Mouse (Mus musculus) gastrocnemius, adult 2 months (tissue): ENCODE data around the gene Stt3b. TPM values are rescaled to one million over a fixed set of nuclear protein-coding genes. Genes with fewer than 3 reads are reported as not detected.

Experiments
- DNase-seq: peaks from one replicate; pipeline ENCODE4 v3.0.0; 2022
- H3K27ac ChIP-seq: fragments of 200-600 bp; 2 replicates; pipeline ENCODE4 v1.8.1; 2022; ENCODE audit warnings: mild to moderate bottlenecking
- H3K4me3 ChIP-seq: fragments of 200-600 bp; 2 replicates; pipeline ENCODE4 v1.8.1; 2022; ENCODE audit warnings: mild to moderate bottlenecking, moderate library complexity
- CTCF ChIP-seq: fragments of 200-600 bp; IDR thresholded peaks from 2 replicates; pipeline ENCODE4 v1.8.1; 2022; ENCODE audit warnings: antibody characterized with exemption, mild to moderate bottlenecking, moderate library complexity
- intact Hi-C: fragments of 180-260 bp; cut with DNase I; formaldehyde crosslinking; loops from one replicate; pipeline ENCODE4 v1.15.1; 2025
- total RNA-seq, 2 experiments: library from RNA; stranded (reverse); gene quantifications; 2 replicates each; pipeline ENCODE4 v1.2.3; 2021

Gene Stt3b
- total RNA-seq, 2 experiments from 2014 or later: 66.0 to 96.1 TPM

DNA sequence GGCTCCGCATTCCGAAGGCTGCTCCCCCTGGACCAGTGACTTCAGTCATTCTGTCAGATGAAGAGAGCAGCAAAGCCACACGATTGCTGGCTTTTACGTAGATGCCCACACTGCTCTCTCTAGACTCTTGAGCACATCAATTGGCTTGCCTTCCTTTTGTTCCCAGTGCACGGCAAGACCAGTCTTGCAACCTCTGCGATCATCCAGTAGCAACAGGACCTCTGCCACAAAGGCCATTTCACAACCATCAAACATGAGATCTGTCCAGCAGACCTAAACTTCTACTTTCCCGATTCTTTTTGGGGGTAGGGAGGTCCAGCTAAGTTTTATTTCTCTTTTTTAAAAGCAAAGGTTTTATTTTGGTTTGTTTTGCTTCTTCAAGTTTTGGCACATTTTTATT is 22.1 kb upstream of the Stt3b start:
- H3K4me3 ChIP-seq: no peak overlapping the region
- DNase-seq: no peak
- intact Hi-C loops: no loop called here
- no peak overlapping the region for H3K27ac ChIP-seq
- TF ChIP-seq CTCF: no peak

DNA sequence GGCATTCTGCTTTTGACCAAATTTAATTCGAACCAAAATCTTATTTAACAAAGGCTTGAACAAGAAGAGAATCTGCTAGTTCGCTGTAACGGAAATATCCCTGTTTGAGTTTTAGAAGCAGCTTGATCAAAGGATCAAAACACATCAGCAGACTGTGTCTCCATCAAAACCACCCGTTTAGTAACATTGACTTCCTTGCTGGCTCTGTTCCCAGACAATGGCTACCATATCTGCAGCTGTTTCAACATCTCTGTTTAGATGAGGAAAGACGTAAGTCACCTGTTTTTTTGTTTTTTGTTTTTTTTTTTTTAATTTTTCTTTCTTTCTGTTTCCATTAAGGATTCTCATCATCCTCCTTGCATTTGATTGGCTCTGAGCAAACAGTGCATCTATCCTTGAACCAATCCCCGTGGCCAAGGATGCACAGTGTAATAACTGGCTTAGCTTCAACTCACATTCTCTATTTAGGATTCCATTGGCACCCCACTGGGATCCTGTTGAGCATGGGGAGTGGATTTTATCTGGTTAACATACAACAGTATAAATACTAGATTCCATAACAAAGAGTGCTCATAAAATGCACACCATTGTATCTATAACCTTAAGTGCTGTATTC is 20.7 kb upstream of the Stt3b start:
- TF ChIP-seq CTCF: no peak
- intact Hi-C loops: no loop called here
- no peak overlapping the region for H3K27ac ChIP-seq
- H3K4me3 ChIP-seq: no peak overlapping the region
- no peak for DNase-seq

DNA sequence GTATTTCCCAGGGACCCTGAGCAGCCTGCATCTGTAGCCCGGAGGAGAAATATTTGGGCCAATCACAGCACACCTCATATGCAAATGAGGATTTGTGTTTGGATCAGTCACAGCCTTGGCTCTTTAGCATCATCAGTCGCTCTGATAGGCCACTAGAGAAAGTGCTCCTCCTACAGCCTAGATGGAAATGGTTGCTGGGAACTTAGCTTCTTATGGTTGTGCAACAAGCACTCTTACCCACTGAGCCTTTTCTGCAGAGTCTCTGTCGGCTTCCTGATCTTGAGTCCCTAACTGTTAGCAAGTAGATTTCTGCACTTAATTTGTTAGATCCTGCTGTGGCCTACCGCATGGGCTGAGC is 16.3 kb upstream of the Stt3b start:
- peak overlapping the region; percentile 46; the same call in 1 of the 2 replicates for H3K27ac ChIP-seq
- intact Hi-C loops: no loop called here

DNA sequence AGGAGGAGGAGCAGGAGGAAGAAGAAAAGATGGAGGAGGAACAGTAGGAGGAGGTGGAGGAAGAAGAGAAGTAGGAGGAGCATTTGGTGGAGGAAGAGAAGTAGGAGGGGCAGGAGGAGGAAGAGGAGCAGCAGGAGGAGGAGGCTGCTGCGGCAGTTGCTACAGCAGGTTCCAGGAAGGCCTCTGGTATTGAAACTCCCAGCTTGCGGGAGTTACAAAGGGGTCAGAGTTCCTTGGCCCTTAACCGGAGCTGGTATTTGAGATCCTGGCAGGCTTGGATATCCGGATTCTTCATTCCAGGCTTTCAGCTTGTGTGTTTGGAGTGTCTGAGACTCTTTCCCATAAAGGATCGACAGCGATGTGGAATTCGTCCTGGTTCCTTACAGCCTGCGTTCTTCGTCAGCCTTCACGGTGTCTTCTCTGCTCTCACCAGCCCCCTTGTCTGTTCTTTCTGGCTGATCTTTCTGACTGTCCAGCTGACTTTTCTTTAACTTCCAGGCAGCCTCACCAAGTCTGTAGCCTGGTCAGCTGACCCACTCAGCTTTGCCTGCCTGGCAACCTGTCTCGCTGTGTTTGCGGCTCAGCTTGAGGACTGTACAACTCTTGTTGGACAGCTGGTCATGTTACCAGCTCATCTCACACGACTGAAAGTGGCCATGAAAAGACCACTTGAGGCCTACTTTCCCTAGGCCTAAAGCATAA is 15.8 kb upstream of the Stt3b start:
- no peak for TF ChIP-seq CTCF
- no peak for DNase-seq
- intact Hi-C loops: no loop called here
- Histone ChIP-seq H3K27ac (peak overlapping the region; percentile 46), H3K4me3 (peak overlapping the region; percentile 31)

More for the DNA sequence above, 16.3 kb upstream of the Stt3b start:
- TF ChIP-seq CTCF: no peak
- no peak for DNase-seq
- H3K4me3 ChIP-seq: no peak overlapping the region

DNA sequence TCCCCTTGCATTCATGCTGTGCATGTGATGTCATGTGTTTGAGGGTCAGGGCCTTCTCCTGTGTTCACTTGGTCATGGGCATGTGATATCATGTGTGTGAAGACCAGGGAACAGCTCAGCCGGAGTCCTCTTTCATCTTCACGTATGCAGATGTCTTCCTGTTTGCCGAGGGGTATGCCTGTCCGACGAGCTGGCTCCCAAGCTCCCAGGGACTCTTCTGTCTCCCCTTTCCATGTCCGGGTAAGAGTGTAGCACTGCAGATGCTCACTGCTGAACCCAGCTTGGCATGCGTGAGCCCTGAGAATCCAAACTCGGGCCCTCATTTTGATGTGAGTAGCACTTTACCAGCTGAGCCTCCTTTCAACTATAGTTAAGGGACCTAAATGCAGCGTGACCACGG is 13.4 kb upstream of the Stt3b start:
- Histone ChIP-seq H3K27ac (no peak overlapping the region), H3K4me3 (no peak overlapping the region)
- no peak for TF ChIP-seq CTCF
- DNase-seq: no peak
- intact Hi-C loops: no loop called here

DNA sequence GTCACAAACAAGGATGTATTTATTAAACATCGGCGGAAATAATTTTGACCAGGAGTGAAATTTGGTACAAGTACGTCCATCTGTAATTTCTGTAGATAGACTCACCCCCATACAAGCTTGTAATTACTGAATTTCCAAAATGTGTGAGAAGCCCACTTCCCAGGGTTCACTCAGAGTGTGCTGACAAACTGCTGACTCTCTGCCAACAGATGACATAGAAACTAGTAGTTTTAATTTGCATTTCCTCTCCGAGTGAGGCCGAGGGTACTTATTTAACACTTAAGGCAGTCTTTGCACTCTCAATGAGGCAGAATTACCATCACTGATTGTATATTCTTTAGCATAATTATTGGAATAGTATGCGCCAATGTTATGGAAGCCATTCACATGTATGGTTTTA is 12.2 kb upstream of the Stt3b start:
- intact Hi-C loops: no loop called here
- Histone ChIP-seq H3K27ac (no peak overlapping the region), H3K4me3 (no peak overlapping the region)
- DNase-seq: no peak
- no peak for TF ChIP-seq CTCF

DNA sequence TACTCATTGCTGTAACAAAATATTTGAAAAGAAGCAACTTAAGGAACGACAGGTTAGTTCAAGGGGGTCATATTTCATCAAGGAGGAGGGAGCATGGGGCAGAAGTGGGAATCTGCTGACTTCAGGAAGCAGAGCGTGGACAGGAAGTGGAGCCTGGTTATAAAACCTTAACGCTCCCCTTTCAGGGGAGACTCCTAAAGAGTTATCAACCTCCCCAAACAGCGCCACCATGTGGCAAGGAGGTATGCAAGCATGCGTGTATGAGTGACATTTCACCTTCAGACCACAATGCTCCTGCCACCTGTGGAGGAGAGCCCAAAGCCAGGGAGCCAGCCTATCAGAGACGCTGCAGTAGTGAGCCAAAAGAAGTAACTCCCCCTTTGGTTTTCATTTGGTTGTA is 10.8 kb upstream of the Stt3b start:
- intact Hi-C loops: no loop called here
- Histone ChIP-seq H3K4me3 (no peak overlapping the region), H3K27ac (no peak overlapping the region)
- TF ChIP-seq CTCF: peak; percentile 10; the same call in 1 of the 2 replicates
- no peak for DNase-seq

DNA sequence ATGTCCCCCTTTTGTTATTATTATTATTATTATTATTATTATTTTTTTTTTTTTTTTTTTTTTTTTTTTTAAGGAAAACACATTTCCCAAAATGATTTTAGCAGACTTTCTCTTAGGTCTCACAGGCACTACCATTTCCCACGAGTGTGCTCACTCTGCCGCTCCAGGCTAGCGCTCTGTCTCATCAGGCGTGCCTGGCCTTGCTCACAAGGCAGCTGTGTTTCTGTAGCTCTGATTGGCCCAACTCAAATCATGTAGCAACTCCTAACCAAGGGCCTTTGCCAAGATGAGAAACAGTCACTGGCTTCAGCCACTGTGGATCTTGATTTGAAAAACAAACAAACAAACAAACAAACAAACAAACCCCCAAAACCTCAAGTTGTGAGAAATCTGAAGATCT is 9.9 kb upstream of the Stt3b start:
- Histone ChIP-seq H3K4me3 (no peak overlapping the region), H3K27ac (no peak overlapping the region)
- TF ChIP-seq CTCF: no peak
- no peak for DNase-seq
- intact Hi-C loops: no loop called here

DNA sequence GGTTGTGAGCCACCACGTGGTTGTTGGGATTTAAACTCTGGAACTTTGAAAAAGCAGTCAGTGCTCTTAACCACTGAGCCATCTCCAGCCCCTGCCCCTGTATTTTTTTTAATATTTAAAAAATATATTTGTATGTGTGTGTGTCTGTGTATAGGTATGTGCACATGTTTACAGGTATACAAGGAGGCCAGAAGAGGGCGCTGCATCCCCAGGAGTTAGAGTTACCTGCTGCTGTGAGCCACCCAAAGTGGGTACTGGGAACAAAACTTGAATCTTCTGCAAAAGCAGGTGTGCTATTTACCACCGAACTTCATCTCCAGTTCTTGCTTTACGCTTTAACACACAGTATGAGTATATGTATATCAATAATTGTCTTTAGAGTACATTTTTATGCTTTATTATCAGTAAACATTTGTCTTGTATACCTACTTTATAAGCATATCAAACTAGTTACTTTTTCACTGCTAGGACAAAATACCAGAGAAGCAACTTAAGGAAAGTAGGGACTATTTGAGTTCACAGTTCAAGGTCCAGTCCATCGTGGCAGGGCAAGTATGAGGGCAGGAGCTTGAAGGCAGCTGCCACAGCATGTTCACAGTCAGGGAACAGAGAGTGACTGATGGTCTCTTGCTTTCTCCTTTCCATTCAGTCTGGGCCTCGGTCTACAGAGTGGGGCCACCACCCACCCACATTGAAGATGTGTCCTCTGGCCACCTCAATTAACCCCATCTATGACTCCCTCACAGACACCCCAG is 8.6 kb upstream of the Stt3b start:
- TF ChIP-seq CTCF: no peak
- Histone ChIP-seq H3K4me3 (no peak overlapping the region), H3K27ac (no peak overlapping the region)
- no peak for DNase-seq
- intact Hi-C loops: loop anchor here (10.0 kb wide), 1 partner anchor 236 kb away; no protein-coding TSS in a partner anchor

DNA sequence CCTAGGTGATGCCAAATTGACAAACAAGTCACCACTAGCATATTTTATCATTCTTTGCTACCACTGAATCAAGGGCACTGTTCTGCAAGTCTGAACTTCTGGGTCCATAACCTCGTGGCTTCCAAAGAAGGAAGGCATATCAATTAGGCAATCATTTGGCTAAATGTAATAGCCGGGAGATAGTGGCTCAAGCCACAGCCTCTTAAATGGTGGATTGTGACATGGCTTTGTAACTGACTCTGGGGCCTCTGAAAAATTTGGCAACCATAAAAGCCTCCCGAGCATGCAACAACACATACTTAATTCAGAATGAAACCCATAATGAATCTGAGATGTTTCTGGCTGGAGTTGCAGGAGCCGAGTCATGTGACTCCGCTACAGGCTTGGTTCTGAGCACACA is 6.8 kb upstream of the Stt3b start:
- intact Hi-C loops: loop anchor here (10.0 kb wide), 1 partner anchor 238 kb away; no protein-coding TSS in a partner anchor
- no peak overlapping the region for H3K4me3 ChIP-seq
- no peak for TF ChIP-seq CTCF
- H3K27ac ChIP-seq: no peak overlapping the region
- DNase-seq: no peak

DNA sequence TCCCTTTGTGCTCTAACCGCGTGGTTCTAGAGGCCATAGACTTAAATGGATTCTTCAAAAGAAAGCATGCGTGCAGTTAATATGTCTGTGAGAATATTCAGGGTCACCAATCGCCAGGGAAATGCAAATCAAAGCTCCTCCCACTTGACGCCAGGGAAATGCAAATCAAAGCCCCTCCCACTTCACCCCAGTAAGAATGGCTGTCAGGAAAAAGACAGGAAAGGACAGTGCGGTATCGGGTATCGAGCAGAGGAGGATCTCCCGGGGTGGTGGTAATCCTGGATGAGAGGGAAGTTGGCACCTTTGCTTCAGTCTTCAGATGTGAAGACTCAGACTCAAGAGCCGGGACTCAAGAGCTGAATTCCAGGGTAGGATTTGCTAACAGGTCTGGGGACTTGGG is 4.3 kb upstream of the Stt3b start:
- Histone ChIP-seq H3K27ac (no peak overlapping the region), H3K4me3 (peak overlapping the region; percentile 24)
- TF ChIP-seq CTCF: no peak
- no peak for DNase-seq
- intact Hi-C loops: loop anchor here (10.0 kb wide), 1 partner anchor 240 kb away; no protein-coding TSS in a partner anchor

DNA sequence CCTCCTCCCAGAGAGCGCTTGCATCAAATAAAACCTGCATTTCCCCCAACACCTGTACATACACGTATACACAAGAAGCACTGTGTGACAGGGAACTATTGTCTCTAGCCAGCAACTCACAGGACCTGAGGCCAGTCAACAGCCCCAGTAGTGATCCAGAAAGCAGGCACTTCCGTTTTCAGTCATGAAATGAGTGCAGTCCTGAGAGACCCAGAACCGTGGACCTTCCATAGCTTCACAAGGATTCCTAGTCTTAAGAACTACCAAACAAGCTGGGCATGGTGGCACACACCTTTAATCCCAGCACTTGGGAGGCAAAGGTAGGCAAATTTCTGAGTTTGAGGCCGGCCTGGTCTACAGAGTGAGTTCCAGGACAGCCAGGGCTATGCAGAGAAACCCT is 3.6 kb upstream of the Stt3b start:
- no peak for TF ChIP-seq CTCF
- intact Hi-C loops: loop anchor here (10.0 kb wide), 1 partner anchor 241 kb away; no protein-coding TSS in a partner anchor
- H3K27ac ChIP-seq: no peak overlapping the region
- no peak overlapping the region for H3K4me3 ChIP-seq
- DNase-seq: no peak

DNA sequence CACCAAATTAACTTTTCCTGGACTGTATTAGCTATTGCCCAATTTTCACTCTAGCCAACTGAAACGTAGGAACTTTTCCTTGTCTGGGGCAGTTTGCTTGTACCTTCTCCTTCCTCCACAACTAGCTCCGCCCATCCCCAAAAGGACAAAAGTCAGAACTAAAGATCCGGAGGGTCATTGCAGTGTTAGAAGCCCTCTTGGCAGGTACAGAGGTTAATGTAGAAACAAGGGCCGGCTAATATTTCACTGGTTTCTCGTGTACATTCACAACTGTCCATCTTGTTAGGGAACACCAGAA is 951 bp upstream of the Stt3b start:
- DNase-seq: no peak

More for the DNA sequence above, 951 bp upstream of the Stt3b start:
- H3K4me3 ChIP-seq: peak overlapping the region; percentile 100
- no peak for TF ChIP-seq CTCF
- intact Hi-C loops: loop anchor here (10.0 kb wide), 1 partner anchor 244 kb away; no protein-coding TSS in a partner anchor
- peak overlapping the region; percentile 98 for H3K27ac ChIP-seq
